Mouse (Mus musculus) c-Kit-positive CD71-negative TER-119-negative erythroid progenitor cells, embryonic 14.5 days (primary cell): Measurements from ENCODE around the gene Lzic.

Experiments
- DNase-seq: peaks from one replicate; pipeline ENCODE4 v3.0.0-alpha.2; 2013; ENCODE audit warnings: low read depth

Lzic gene

DNA sequence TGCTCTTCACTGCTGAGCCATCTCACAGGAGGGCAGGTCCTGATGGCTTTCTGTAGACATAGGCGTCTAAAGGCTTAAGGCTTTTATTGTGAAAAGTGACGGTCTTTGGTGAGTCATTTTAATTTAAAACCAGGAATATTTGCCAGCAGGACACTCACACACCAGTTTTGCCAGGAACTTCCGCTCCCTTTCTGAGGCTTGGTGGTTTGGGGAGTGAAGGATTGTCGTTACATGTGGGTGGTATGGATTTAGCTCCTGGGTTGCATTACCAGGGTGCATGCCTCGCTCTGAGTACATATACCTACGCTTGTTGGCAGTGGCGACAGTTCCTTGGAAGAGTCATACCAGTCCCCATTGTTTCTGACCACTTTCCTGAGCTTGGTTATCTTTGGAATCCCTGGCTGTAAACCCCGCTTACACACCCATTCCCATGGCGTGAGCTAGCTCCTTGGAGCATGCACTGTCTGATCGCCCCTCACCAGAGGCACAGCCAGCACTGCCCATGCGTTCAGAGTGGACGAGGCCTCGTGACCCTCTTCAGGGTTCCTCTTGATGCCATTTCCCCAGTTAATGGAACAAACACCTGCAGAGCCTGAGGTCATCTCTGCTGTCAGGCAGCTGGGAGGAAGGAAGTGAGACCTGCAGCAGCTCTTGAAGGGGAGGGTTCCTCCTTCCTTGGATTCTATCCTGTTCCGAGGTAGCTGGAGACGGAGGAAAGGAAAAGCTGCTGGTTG is 42.8 kb downstream of the Lzic start:
- no peak for DNase-seq

DNA sequence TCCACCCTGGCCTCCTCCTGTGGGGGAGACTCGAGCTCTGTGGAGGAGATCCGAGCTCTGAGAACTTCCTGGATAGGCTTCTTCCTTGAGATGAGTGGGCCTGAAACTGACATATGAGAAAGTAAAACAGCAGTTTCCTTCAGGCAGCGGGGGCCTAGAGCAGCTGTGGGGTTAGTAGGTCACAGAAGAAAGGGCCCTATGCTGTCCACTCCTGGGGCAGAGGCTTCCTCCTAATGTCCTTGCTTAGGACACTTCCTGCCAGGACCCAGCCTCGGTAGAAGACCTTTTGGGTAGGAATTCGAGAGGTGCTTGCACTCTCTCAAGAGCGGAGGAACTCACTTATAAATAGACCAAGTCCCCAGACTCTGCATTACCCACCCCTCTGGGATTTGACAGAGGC is 44.7 kb downstream of the Lzic start:
- DNase-seq, result no peak

DNA sequence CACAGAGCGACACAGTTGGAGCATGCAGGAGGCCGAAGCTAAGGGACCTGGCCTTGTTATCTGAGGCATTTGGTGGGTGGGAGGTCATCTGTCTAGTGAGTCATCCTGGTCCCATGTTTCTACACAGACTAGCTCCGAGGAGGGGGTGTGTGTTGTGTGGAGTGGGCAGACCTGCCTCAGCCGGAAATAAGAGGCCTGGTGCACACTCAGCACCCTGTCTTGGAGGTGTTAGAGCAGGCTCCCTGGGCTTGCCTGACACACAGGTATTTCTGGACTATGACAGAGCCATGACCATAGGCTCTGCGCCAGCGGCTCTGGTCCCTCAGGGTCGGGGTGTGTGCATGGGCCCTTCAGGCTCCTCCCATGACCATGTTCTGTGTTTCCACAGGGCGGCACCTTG is 54.4 kb downstream of the Lzic start:
- no peak for DNase-seq

DNA sequence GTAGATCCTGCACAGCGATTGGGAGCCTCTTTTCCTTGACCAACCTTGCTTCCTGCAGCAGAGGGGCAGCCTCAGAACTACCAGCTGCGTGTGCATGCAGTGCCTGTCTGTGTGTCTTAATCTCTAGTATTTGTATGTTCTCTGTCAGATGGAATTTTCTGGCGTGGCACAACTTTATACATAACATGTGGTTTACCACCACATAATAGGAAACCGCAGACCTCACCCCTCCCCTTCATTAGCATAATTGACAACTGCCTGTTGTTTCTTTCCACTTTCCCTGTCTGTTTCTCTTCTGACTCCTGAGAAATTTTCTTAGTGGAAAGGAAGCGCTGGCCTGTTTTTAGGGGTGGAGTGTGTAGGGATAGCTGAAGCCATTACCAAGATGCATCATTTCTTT is 56.9 kb downstream of the Lzic start:
- no peak for DNase-seq

DNA sequence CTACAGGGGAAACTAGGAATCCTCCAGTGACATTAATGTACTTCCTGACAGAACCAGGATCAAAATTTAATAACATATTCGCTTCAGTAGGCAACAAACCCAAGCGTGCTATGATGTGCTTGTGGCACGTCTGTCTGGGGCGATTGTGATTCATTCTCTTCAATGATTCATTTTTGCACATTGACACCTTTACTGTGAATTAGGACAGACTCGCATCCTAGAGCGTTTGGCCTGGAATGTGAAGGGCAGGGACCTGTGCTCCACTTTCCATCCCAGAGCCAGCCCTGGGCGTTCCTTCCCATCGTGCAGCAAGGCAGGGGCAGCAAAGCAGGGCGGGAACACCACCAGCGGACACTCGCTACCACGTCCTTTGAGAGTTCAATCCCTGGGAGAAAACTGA is 57.4 kb downstream of the Lzic start:
- no peak for DNase-seq

DNA sequence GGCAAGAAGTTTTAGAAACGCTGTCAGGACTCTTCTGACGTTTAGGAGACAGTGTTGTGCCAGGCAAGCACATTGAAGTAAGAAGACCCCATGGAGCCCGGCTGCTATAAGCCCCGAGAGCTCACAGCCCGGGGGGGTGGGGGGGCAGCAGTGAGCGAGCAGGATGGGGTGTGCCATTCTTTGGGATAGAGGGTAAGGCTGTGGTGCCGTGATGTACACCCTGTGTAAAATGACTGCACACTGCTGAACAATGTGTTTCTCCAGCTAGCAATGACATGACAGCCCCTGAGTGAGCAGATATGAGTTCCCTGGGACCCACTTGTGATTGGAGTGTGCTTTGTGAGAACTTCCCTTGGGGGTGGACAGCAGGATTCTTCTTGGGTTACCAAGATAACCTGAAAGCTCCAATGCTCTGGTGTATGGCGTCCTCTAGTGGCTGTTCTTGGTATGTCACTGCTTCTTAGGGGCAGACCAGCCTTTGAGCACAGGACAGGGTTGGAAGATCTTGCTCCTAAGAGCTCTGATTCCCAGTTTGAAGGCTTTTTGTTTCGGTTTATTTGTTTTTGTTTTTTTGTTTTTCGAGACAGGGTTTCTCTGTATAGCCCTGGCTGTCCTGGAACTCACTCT is 58.0 kb downstream of the Lzic start:
- peak; percentile 90 for DNase-seq

DNA sequence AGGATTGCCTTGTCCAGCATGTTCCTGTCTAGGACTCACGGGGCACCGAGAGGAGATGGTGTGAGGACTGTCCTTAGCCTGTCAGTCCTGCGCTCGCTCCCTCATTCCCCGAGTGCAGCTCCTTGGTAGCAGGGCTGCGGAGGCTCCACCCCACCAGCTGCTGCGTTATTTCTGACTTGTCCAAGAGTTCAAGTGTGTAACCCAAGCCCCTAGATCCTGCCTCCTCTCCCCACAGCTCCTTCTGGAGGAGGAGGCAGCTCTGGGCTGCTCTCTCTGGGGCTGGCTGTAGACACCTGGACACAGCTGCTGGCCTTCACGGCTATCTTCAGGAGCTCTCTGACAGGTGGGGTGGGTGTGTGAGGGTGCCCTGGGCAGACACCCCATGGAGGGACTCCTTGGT is 59.9 kb downstream of the Lzic start:
- no peak for DNase-seq
